Mouse (Mus musculus): ENCODE measurements at regions not wholly inside any gene's neighbourhood (a gene's known extent, or its start where the extent isn't known, plus 50 kb on each side); places are given as distances from the start of the nearest gene placed in this dataset.

GRCm38 (mm10) chr9:14158096-14158837 is 116.6 kb upstream of the Sesn3 start:
- ATAC-seq (ENCODE audit: insufficient read depth, low FRiP score, low read depth) = no peak
- H3K27me3 ChIP-seq (replicated peaks) = no peaks in the 10 kb centered on the region
- no peaks in the 10 kb centered on the region for H3K36me3 ChIP-seq
- H3K4me1 ChIP-seq = peaks cover 17% of the 10 kb centered on the region; the same call in 1 of the 2 replicates
- 41% methylated on average over 9 of the region's 9 CpGs for WGBS
- no peaks in the 10 kb centered on the region for H3K9me3 ChIP-seq
- H3K9ac ChIP-seq = no peak overlapping the region
- peak overlapping the region; percentile 40 for H3K27ac ChIP-seq
- H3K4me3 ChIP-seq (replicated peaks) = no peak overlapping the region
- H3K4me2 ChIP-seq = no peak overlapping the region

- H3K9me3 ChIP-seq = no peaks in the 10 kb centered on the region
- H3K27ac ChIP-seq = no peak overlapping the region
- WGBS = 94% methylated on average over 1 of the region's 1 CpGs
- no peaks in the 10 kb centered on the region for H3K27me3 ChIP-seq (replicated peaks)
- no peak overlapping the region for H3K9ac ChIP-seq
- no peak overlapping the region for H3K4me3 ChIP-seq (replicated peaks)
- H3K4me1 ChIP-seq = peaks cover 17% of the 10 kb centered on the region; the same call in 1 of the 2 replicates
- H3K36me3 ChIP-seq = no peaks in the 10 kb centered on the region
- H3K4me2 ChIP-seq = no peak overlapping the region
- ATAC-seq (ENCODE audit: insufficient read depth, low FRiP score, low read depth) = no peak
Observed at GRCm38 (mm10) chr9:14160207-14160606, 114.7 kb upstream of the Sesn3 start.

GRCm38 (mm10) chr9:14171589-14172240 is 103.2 kb upstream of the Sesn3 start:
- no peaks in the 10 kb centered on the region for H3K27me3 ChIP-seq (replicated peaks)
- H3K4me2 ChIP-seq = no peak overlapping the region
- peaks cover 38% of the 10 kb centered on the region for H3K4me1 ChIP-seq
- H3K9me3 ChIP-seq = no peaks in the 10 kb centered on the region
- no peak overlapping the region for H3K9ac ChIP-seq
- ATAC-seq (ENCODE audit: insufficient read depth, low FRiP score, low read depth) = no peak
- H3K4me3 ChIP-seq (replicated peaks) = no peak overlapping the region
- no peaks in the 10 kb centered on the region for H3K36me3 ChIP-seq
- 63% methylated on average over 2 of the region's 2 CpGs for WGBS
- H3K27ac ChIP-seq = no peak overlapping the region

GRCm38 (mm10) chr9:14173631-14174323 is 101.1 kb upstream of the Sesn3 start:
- Histone ChIP-seq H3K9me3 (no peaks in the 10 kb centered on the region), H3K9ac (no peak overlapping the region)

GRCm38 (mm10) chr9:14174324-14175040 is 100.4 kb upstream of the Sesn3 start:
- Histone ChIP-seq H3K27ac (peak overlapping the region; percentile 94), H3K9ac (no peak overlapping the region), H3K4me1 (peaks cover 38% of the 10 kb centered on the region), H3K27me3 (replicated peaks) (no peaks in the 10 kb centered on the region), H3K36me3 (no peaks in the 10 kb centered on the region), H3K9me3 (no peaks in the 10 kb centered on the region), H3K4me2 (peak overlapping the region; percentile 29; the same call in 1 of the 2 replicates), H3K4me3 (replicated peaks) (no peak overlapping the region)
- WGBS = 46% methylated on average over 3 of the region's 3 CpGs
- peak; percentile 49 for ATAC-seq (ENCODE audit: insufficient read depth, low FRiP score, low read depth)

More at GRCm38 (mm10) chr9:14173631-14174323, 101.1 kb upstream of the Sesn3 start:
- H3K4me3 ChIP-seq (replicated peaks) = no peak overlapping the region
- no peaks in the 10 kb centered on the region for H3K36me3 ChIP-seq
- peaks cover 38% of the 10 kb centered on the region for H3K4me1 ChIP-seq
- H3K27ac ChIP-seq = peak overlapping the region; percentile 94
- peak; percentile 79 for ATAC-seq (ENCODE audit: insufficient read depth, low FRiP score, low read depth)
- 20% methylated on average over 11 of the region's 11 CpGs for WGBS
- no peaks in the 10 kb centered on the region for H3K27me3 ChIP-seq (replicated peaks)
- H3K4me2 ChIP-seq = peak overlapping the region; percentile 35; the same call in 1 of the 2 replicates

- Histone ChIP-seq H3K9me3 (no peaks in the 10 kb centered on the region), H3K4me1 (peaks cover 38% of the 10 kb centered on the region), H3K27me3 (replicated peaks) (no peaks in the 10 kb centered on the region), H3K9ac (no peak overlapping the region), H3K27ac (peak overlapping the region; percentile 94), H3K4me2 (peak overlapping the region; percentile 29; the same call in 1 of the 2 replicates), H3K36me3 (no peaks in the 10 kb centered on the region), H3K4me3 (replicated peaks) (no peak overlapping the region)
- 10% methylated on average over 11 of the region's 11 CpGs for WGBS
- ATAC-seq (ENCODE audit: insufficient read depth, low FRiP score, low read depth) = peak; percentile 34
Observed at GRCm38 (mm10) chr9:14175041-14175881, 99.6 kb upstream of the Sesn3 start.

GRCm38 (mm10) chr9:14179777-14180176 is 95.1 kb upstream of the Sesn3 start:
- Histone ChIP-seq H3K4me3 (replicated peaks) (no peak overlapping the region), H3K27ac (no peak overlapping the region), H3K36me3 (no peaks in the 10 kb centered on the region), H3K4me2 (no peak overlapping the region), H3K27me3 (replicated peaks) (no peaks in the 10 kb centered on the region), H3K9me3 (no peaks in the 10 kb centered on the region), H3K4me1 (peaks cover 13% of the 10 kb centered on the region), H3K9ac (no peak overlapping the region)
- WGBS = 76% methylated on average over 1 of the region's 1 CpGs
- no peak for ATAC-seq (ENCODE audit: insufficient read depth, low FRiP score, low read depth)

- 86% methylated on average over 4 of the region's 4 CpGs for WGBS
- H3K4me1 ChIP-seq = no peaks in the 10 kb centered on the region
- H3K36me3 ChIP-seq = no peaks in the 10 kb centered on the region
- no peak for ATAC-seq (ENCODE audit: insufficient read depth, low FRiP score, low read depth)
- H3K4me3 ChIP-seq (replicated peaks) = no peak overlapping the region
- H3K27me3 ChIP-seq (replicated peaks) = no peaks in the 10 kb centered on the region
- H3K4me2 ChIP-seq = no peak overlapping the region
- H3K27ac ChIP-seq = no peak overlapping the region
- H3K9me3 ChIP-seq = no peaks in the 10 kb centered on the region
- no peak overlapping the region for H3K9ac ChIP-seq
Observed at GRCm38 (mm10) chr9:14184261-14184660, 90.6 kb upstream of the Sesn3 start.

GRCm38 (mm10) chr9:14185681-14186080 is 89.2 kb upstream of the Sesn3 start:
- H3K9me3 ChIP-seq = no peaks in the 10 kb centered on the region
- H3K27ac ChIP-seq = no peak overlapping the region
- H3K4me1 ChIP-seq = no peaks in the 10 kb centered on the region
- WGBS = 52% methylated on average over 2 of the region's 2 CpGs
- no peak overlapping the region for H3K4me3 ChIP-seq (replicated peaks)
- H3K9ac ChIP-seq = no peak overlapping the region
- no peaks in the 10 kb centered on the region for H3K36me3 ChIP-seq
- H3K4me2 ChIP-seq = no peak overlapping the region
- ATAC-seq (ENCODE audit: insufficient read depth, low FRiP score, low read depth) = no peak
- H3K27me3 ChIP-seq (replicated peaks) = no peaks in the 10 kb centered on the region

GRCm38 (mm10) chr9:14187753-14188152 is 87.1 kb upstream of the Sesn3 start:
- no peaks in the 10 kb centered on the region for H3K9me3 ChIP-seq
- no peaks in the 10 kb centered on the region for H3K36me3 ChIP-seq
- H3K4me2 ChIP-seq = no peak overlapping the region
- no peak overlapping the region for H3K27ac ChIP-seq
- H3K4me3 ChIP-seq (replicated peaks) = no peak overlapping the region
- WGBS = 87% methylated on average over 1 of the region's 1 CpGs
- H3K4me1 ChIP-seq = peaks cover 3% of the 10 kb centered on the region; the same call in 1 of the 2 replicates
- ATAC-seq (ENCODE audit: insufficient read depth, low FRiP score, low read depth) = no peak
- H3K27me3 ChIP-seq (replicated peaks) = no peaks in the 10 kb centered on the region
- no peak overlapping the region for H3K9ac ChIP-seq

GRCm38 (mm10) chr9:14188504-14188903 is 86.4 kb upstream of the Sesn3 start:
- Histone ChIP-seq H3K9me3 (no peaks in the 10 kb centered on the region), H3K4me1 (peaks cover 4% of the 10 kb centered on the region; the same call in 1 of the 2 replicates), H3K9ac (no peak overlapping the region), H3K4me2 (no peak overlapping the region), H3K27ac (no peak overlapping the region), H3K4me3 (replicated peaks) (no peak overlapping the region), H3K27me3 (replicated peaks) (no peaks in the 10 kb centered on the region), H3K36me3 (no peaks in the 10 kb centered on the region)
- no peak for ATAC-seq (ENCODE audit: insufficient read depth, low FRiP score, low read depth)
- WGBS = 77% methylated on average over 2 of the region's 2 CpGs
